Mouse (Mus musculus): ENCODE measurements at regions not wholly inside any gene's neighbourhood (a gene's known extent, or its start where the extent isn't known, plus 50 kb on each side); places are given as distances from the start of the nearest gene placed in this dataset.
"Not testable (repeated sequence)": the region's sequence is repeated elsewhere in the genome, so short reads cannot be mapped to it uniquely, and the experiment has no call there.

DNA sequence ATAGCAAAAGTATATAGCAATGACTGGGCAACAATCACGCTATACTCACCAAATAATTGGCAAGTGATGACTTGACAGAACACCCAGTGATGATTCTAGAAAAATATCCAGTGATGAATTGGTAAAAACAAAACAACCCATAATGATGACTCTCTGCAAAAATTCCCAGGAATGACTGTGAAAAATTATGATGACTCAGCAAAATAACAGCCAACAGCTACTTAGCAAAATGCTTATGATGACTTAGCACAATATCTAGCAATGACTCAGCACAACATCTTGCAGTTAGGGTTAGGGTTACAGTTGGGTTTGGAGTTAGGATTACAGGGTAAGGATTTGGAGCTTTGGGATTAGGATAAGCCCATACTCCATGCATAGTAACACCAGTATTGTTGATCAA lies 232.4 kb upstream of the 1700012A03Rik start:
- no peak for DNase-seq (ENCODE audit: extremely low spot score in 1 of 2, low spot score in 1 of 2)

DNA sequence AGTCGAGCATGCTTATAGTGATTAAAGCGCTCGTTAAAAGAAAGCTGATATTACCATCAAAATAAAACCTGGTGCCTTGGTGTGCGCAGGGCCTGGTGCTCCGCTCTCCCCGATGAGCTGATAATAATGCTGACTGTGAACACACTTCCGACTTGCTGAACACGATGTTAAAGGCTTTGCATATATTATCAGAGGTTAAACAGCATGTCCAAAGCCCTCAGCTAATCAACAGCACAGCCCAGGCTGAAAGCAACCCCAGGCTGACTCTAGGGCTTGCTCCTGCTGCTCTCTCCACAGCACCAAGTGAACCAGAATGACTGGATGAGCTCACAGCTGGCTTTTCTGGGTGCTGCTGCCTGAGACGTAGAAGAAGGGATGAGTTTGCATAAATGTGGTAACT lies 238.2 kb upstream of the 1700012A03Rik start:
- DNase-seq (ENCODE audit: extremely low spot score in 1 of 2, low spot score in 1 of 2), result no peak

DNA sequence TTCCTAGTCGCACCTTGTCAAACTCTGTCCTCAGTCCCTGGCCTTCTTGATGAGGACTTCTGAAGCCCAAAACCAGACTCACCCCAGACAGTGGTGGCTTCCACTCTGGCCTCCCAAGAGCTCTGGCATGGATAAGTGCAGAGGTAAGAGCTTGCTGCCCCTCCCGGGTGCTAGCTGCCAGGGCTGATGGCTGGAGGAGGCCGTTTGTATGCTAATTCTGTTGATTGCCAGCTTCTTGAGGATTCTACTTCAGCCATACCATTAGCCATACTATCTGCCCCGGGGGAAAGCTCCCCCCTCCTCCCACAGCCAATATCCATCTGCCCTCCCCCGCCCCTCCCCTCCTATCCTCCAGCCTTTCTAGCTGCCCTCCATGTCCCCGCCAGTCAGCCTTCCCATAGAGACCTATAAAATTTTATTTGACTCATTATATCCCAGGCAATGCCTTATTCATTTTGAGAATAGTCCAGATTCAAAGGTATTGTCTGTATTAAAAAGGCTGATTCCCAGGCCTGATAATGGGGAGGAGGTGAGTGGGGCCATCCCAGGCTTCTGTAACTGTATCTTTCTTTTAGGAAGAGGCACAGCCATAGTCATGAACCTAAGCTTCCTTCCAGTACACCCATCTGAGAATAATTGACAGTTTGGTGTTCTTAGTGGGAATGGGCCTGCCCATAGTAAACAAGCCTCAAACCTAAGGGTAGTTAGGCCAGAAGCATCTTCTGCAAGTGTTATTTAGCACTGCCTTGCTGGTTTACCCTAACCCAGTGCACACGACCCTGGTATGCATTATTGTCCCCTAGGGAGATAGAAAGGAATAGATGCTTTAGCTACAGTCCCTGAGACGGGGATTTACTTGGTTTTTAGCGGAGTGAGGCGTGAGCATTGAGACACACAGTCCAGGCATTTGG lies 239.2 kb upstream of the 1700012A03Rik start:
- no peak for DNase-seq (ENCODE audit: extremely low spot score in 1 of 2, low spot score in 1 of 2)

DNA sequence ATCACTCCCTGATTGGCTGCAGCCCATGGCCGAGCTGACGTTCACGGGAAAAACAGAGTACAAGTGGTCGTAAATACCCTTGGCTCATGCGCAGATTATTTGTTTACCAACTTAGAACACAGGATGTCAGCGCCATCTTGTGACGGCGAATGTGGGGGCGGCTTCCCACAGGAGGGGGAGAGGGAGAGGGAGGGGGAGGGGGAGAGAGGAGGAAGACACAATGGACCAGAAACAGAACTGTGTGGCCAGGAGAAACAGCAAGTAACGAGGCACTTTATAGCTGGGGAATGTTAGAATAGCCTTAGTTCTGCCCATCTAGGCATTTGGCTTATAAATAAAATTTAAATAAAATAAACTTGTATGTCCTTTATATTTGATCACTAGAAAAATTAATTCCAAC lies 240.7 kb upstream of the Podxl start:
- DNase-seq (ENCODE audit: extremely low spot score in 1 of 2, low spot score in 1 of 2), result not testable (repeated sequence)

DNA sequence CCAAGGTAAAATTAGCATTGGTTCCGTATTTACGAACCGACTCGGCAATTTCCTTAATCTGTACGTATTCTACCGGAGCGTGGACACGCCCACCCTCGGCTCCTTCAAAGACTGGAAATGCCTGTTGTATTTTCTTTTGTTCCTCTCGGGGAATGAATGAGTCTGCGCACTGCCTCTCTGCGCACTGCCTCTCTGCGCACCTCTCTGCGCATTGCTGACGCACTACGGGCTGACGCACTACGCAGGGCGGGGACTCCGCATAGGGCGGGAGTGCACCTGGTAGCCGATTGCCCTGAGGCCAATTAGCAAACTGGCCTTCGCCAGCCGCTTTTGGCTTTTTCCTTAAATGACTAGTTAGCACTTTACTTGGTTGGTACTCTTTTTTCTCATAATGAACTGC lies 239.4 kb upstream of the Podxl start:
- DNase-seq (ENCODE audit: extremely low spot score in 1 of 2, low spot score in 1 of 2), result not testable (repeated sequence)

DNA sequence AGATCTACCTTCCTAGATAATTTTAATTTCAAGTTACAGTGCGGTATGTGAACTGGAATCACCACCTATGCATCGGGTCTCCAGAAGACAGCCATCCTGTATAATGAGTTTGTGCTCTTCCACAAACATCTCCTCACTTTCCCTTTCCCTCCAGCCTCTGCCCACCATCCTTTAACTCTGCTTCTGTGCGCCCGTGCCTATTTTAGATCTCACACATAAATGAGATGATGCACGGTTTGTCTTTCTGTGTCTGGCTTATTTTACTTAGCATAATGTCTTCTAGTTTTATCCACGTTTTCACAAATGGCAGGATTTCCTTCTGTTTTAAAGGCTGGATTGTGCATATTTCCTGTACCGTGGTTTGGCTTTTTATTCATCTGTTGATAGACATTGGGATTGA lies 227.8 kb upstream of the Podxl start:
- DNase-seq (ENCODE audit: extremely low spot score in 1 of 2, low spot score in 1 of 2), result peak in 1 of 2 experiments; percentile 45

DNA sequence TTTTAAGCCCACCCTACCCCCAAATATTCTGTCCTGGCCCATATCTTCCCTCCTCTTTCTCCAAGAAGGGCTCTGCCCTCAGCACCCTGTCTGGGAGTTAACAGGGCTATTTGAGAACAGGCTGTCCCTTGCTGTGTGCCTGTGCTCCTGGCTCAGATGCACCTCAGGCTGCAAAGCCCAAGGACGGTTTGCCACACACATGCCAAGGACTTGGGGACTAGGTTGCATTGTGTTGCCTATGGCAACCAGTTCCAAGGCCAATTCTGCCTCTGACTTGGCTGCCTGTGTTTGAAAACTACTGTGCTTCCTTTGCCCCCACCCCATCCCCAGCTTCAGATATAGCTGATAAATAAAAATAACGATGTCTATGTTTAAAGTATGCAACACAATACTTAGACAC lies 227.1 kb upstream of the Podxl start:
- DNase-seq (ENCODE audit: extremely low spot score in 1 of 2, low spot score in 1 of 2), result no peak

DNA sequence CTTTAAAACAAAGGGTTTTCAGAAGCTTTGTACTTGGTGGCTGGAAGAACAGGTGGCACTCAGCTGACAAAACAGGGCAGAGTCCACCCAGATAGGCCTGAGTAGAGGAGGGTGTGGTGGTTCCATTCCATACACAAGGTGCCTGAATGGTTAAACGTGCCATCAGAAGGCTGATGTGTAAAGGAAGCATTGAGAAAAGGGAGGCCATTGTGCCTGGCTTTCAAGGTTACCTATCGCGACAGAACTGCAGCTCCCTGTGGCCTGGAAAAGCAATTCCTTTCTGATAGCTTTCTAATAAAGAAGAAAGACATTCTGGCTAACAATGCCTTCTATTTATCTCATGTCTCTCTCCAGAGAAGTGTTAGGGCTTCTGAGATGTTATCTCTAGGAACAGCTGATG lies 213.1 kb upstream of the Podxl start:
- DNase-seq (ENCODE audit: extremely low spot score in 1 of 2, low spot score in 1 of 2), result no peak

DNA sequence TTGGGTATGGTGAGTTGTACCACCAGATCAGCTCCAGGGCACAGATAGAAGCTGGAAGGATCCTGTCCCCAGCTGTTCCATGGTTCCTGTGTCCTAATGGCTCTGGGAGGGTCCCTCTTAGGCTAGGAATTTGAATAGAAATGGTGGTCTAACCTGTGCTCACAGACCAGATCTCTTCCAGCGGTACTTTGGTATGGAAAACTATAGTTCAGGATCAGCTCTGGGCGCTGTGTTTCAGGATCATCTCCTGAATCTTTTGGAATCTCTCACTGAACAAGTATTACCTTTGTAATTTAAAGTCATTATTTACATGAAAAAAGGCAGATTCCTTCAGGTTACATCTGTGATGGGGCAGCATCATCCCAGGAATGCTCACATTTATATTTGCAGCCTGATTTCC lies 208.1 kb upstream of the Podxl start:
- no peak for DNase-seq (ENCODE audit: extremely low spot score in 1 of 2, low spot score in 1 of 2)

DNA sequence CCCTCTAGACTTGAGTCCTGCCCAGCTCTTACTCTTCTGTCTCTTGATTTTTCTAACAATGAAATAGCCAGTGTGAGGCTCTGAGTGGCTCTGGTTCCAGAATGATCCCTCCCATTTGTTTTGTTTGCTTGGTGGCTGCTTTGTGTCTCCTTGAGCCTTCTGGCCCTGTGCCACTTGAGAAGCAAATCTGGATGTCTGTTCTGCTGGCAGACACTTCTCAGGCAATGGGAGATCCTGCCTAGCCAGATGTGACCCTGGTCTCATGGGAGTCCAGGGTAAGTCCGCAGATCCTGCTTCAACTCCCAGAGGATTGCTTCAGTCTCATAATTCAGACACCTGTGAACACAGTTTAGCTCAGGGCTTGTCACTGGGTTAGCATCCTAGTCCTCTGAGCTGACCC lies 181.8 kb upstream of the Podxl start:
- DNase-seq (ENCODE audit: extremely low spot score in 1 of 2, low spot score in 1 of 2), result no peak

DNA sequence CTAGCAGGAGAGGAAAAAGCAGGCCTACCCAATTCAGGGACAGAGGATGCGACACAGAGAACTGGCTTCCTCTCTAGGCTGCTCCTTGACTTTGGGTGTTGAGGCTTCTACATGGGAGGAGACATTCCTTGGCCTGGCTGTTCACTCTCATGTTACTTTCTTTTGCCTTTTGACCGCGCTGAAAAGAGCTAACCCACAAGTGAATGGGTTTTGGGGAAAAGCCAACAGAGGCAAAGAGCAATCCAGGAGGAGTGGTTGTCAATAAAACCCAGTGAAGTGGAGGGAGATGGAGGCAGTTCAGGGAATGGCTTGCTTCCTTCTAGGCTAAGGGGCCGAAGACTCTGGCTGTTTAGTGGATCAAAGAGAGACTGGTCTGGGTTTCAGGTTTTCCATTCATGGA lies 167.6 kb upstream of the Podxl start:
- no peak for DNase-seq (ENCODE audit: extremely low spot score in 1 of 2, low spot score in 1 of 2)

DNA sequence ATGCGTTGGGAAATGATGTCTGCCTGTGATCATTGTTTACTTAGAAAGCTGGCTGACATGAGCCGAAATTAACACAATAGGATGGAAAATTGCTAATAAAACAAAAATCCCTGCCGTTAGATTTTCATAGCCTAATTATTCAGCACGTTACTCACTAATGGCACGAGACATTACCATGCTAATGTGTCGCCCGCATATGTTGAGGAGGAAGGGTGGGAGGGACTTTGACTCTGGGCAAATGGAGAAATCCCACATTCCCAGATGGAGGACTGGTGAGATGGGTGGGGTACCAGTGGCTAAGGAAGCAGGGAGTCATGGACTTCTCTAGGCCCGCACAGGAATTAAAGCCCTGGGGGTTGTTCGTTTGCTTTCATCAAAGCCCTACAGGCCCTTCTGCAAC lies 155.8 kb upstream of the Podxl start:
- no peak for DNase-seq (ENCODE audit: extremely low spot score in 1 of 2, low spot score in 1 of 2)

DNA sequence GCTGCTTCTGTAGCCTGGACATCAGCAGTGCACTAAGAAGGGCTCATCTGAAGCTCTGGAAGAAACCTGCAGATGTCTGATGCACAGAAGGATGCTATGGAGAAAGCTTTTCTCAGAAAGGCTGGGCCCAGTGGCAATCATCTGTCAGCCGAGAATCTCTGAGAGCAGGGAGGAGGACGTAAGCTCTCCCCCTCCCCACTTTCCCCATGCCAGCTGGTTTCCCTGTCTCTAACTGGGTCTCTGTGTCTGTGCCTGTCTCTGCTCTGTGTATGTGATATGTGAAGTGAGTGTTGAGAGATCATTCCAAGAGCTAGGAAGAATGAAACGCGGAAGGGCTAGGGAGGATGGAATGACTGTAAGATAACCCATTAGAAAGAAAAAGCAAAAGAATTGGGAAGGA lies 155.1 kb upstream of the Podxl start:
- DNase-seq (ENCODE audit: extremely low spot score in 1 of 2, low spot score in 1 of 2), result no peak

DNA sequence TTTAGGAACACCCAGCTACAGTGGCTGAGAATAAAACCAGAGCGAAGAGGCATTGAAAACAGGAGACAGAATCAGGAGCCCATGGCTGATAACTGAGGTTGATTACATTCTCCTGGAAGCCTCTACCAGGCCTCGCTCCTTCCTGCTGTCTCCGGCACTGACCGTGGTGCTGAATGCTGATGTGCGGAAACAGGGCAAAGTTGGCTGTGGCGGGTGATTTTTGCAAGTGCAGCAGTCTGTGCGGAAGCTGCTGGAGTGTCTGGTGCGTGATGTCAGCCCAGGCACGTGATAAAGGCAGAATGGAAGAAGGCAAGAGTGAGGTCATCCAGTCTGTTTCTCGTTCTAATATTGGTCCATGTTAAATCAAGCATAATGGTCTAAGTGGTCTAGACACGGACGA lies 153.8 kb upstream of the Podxl start:
- peak in 1 of 2 experiments; percentile 7 for DNase-seq (ENCODE audit: extremely low spot score in 1 of 2, low spot score in 1 of 2)

DNA sequence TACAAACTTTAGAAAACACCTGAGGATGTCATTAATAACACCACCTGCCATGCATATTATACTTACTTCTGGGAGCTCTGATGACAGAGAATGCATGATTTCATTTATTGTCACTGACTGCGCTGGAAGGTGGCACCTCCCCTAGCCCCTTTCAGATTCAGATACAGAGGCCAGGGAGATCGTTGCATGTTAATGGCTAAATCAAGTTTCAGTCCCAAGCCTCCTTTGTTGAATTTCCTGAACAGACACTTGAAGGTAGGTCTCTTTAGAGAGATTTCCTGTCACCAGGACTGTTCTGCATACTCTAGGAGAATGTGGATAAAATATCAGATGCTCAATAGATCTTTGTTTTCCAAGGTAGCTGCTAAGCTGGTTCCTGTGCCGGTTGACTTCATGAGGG lies 143.5 kb upstream of the Podxl start:
- no peak for DNase-seq (ENCODE audit: extremely low spot score in 1 of 2, low spot score in 1 of 2)

DNA sequence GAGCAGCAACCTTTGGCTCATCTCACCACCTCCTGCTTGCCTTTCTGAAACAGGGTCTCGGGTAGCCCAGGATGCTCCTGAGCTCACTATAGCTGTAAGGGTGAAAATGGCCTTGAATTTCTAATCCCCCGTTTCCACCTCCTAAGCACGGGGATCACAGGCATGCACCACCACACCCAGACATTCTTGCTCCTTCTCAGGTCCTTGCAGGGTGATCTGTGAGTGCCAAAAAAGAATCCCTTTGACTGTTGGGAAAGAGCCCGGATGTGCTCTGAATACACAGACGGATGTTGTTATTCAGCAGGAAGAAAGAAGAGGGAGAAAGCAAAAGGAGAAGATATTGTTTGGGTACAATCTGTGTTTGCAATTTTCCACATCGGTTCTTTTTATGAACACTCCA lies 140.4 kb upstream of the Podxl start:
- no peak for DNase-seq (ENCODE audit: extremely low spot score in 1 of 2, low spot score in 1 of 2)

DNA sequence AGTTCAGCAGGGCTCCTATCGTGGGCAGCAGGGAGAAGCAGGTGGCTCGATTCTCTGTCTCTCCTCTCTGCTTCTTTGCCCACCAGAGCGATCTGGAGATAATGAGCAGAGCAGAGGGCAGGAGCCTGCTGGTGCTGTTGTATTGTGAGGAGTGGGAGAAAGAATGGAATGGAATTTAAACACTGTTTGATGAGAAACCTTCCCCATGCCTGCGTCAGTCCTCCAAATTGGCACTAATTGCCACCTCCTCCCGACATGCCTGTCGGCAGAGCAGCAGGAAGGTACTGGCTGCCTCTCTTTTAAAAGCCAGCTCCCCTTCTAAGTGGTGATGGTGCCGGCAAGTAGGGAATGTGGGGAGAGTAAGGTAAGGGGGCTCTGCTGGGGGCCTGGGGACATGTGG lies 139.2 kb upstream of the Podxl start:
- DNase-seq (ENCODE audit: extremely low spot score in 1 of 2, low spot score in 1 of 2), result no peak

DNA sequence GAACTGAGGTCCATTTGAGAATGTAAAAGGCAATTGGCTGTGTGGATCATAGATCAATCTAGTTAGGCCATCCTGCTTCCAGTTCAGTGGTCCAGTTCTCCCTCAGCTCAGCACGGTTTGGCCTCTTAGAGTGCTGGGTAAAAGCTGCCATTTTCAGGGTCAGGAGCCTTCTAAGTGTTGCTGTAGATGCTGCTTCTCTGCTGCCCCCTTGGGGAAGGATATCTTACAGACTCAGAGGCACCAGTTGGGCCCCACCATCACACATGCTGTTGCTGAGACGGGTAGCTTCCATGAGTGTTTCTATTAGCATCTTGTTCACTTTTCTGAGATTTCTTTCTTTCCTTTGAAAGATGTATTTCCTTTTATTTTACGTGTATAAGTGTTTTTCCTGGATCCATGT lies 132.1 kb upstream of the Podxl start:
- no peak for DNase-seq (ENCODE audit: extremely low spot score in 1 of 2, low spot score in 1 of 2)

DNA sequence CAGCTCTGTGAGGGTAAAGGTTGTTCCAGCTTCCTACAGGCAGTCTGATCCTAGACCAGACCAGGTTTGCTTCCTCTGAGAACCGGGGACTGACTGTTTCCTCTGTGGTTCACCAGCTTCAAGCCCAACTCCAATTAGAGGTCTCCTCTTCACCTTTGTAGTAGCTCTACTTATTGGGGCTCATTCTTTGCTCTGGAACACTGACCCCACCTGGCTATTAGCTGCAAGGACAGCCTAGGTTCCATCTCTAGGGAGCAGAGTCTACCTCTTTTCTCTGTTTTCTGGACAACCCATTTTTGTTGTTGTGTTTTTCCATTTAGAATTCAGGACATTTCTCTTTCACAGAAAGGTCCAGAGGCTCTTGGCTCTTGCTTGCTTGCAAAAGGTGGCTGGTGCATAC lies 129.3 kb upstream of the Podxl start:
- DNase-seq (ENCODE audit: extremely low spot score in 1 of 2, low spot score in 1 of 2), result no peak

DNA sequence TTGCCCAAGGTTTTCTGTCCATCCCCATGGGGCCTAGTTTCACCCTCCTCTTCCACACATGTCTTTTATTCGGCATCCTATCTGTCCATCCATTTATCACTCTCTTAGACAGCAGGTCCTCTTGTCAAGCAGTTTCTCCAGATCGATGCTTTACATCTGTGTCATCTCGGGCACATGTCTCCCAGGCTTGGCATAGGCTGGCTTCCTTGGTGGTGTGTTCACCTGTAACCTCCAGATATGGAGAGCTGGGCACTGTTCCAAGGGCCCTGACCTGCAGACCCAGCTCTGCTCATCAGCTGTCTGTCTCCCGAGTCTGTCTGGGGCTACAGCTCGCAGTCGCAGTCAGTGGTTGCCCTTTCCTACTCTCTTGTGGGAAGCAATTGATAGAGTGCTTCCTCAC lies 128.2 kb upstream of the Podxl start:
- no peak for DNase-seq (ENCODE audit: extremely low spot score in 1 of 2, low spot score in 1 of 2)

DNA sequence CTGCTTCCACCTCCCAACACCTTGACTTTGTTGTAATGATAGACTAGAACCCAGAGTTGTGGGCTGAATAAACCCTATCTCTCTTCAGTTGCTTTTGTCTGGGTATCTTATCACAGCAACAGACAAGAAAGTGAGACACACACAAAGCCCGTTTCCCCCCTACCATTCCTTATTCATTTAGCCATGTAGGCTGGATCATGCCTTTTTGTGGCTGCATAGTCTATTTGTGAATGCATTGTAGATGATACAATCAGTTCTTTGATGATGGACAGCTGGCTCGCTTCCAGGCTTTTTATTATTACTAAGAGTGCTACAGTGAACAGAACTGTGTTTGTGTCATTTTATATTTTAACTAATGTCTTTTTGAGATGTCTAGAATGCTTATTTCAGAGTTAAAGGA lies 116.3 kb upstream of the Podxl start:
- DNase-seq (ENCODE audit: extremely low spot score in 1 of 2, low spot score in 1 of 2), result no peak

DNA sequence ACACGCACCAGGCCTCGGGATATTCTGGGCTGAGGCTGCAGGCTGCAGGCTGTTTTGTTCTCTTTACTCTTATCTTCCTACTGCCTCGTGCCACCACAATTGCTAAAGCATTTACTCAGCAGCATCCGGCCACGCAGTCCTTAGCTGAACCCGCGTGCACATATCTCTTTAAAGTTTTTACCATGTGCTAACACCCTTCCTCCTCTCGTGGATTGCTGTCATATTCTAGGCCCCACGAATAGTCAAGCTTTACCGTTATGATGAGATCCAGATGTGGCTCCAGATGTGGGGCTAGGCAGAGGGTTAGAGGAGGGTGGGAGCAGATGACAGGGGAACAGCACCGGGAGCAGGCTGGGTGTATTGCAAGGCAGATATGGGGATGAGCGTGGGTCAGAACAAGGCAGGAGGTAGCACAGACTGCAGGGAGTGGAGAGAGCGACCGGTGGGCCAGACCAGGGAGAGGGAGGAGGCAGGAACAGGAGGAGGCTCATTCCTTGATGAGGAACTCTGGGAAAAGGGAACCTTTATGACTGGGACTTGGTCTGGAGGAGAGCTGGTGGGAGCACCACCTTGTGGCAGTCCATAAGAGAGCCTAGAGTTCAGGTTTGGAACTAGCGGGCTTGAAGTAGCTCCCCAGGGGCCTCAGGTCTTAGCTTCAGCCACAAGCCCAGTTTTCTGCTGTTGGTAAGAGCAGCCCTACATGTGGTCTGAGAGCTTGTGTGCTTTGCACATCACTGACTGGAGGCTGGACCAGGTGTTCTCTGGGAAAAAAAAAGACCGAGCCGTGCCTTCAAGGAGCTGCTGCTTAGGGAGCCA lies 102.1 kb upstream of the Podxl start:
- DNase-seq (ENCODE audit: extremely low spot score in 1 of 2, low spot score in 1 of 2), result peak in 1 of 2 experiments; percentile 34

All from frontal cortex, adult 2 months (tissue).